Mouse (Mus musculus) neural tube, embryonic 10.5 days (tissue): ENCODE data around the gene Echs1.
"Not testable (repeated sequence)": the region's sequence is repeated elsewhere in the genome, so short reads cannot be mapped to it uniquely, and the experiment has no call there.

Experiments used
- DNase-seq: peaks from one replicate; pipeline ENCODE4 v3.0.0-alpha.2; 2017; ENCODE audit warnings: low spot score; ENCODE audit errors: extremely low spot score

The Echs1 gene

DNA sequence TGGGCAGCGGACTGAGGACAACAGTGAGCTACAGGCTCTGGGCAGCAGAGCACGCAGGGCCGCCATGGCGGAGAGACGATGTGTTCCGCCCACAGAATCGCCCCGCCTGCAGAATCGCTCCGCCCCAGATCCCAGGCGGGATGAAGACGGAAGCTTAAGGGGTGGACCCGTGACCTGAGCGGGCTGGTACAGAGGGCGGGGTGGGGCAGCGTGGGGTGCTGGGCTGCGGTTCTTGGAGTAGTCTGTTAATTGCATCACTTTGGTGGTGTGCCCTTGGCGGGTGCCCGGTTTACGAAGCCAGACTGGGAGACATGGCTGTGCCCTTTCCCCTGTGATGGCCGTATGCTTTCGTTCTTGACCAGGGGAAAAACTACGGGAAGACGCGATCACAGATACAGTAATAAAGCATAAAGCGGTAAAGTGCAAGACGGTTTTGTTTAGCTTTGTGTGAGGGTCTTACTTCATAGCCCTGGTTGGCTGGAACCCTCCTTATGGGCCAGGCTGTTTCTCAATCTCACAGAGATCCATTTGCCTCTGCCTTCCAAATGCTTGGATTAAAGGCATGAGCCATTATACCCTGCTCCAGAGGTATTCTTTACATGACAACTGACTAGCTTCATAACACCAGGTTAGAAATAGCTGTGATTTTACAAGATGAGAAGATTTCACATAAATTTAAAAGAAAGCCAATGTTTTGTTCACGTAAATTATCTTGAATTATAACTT lies at the start of gene Echs1:
Gene Echs1, minus strand, starts transcription at position 148 of the 726 bp plus-strand sequence.
- no peak for DNase-seq

DNA sequence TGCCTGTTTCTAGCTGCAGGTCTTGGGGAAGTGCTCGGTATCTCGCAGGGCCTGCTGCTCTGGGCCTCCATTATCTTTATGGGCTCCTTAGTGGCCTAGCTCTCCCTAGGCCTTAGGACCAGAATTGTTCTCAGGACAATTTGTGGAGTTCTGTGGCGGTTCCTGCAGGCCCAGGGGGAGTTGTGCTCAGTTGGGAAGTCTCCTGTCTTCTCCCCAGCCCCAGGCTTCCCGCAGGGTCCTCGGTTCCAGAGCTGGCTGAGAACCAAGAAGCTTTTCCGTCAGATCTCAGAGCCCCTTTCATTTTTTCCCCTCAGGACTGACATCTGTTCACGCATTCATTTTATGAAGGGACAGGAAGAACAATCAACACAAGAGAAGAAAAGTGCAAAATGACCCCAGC lies 48.4 kb upstream of the Echs1 start, which contains the start of gene Olfr522:
Gene Olfr522, minus strand, starts transcription at position 101 of the 400 bp plus-strand sequence.
- DNase-seq: no peak

DNA sequence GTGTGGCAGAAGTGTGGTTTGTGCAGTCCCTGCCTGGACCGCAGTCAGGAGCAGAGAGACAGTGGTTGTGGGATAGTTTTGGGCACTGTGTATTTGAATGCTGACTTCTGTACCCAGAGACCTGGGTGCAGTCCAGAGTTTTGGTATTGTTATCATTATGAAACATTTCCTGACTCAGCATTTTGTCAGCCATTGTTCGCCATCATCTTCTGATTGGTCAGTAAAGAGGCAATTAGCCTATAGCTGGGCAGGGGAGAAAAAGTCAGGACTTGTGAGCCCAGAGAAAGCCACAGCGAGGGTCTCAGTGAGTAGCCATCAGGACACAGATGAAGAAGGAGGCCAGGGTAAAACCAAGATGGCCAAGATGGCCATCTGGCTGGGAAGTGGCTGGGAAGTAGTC lies 44.1 kb upstream of the Echs1 start:
- DNase-seq: no peak

DNA sequence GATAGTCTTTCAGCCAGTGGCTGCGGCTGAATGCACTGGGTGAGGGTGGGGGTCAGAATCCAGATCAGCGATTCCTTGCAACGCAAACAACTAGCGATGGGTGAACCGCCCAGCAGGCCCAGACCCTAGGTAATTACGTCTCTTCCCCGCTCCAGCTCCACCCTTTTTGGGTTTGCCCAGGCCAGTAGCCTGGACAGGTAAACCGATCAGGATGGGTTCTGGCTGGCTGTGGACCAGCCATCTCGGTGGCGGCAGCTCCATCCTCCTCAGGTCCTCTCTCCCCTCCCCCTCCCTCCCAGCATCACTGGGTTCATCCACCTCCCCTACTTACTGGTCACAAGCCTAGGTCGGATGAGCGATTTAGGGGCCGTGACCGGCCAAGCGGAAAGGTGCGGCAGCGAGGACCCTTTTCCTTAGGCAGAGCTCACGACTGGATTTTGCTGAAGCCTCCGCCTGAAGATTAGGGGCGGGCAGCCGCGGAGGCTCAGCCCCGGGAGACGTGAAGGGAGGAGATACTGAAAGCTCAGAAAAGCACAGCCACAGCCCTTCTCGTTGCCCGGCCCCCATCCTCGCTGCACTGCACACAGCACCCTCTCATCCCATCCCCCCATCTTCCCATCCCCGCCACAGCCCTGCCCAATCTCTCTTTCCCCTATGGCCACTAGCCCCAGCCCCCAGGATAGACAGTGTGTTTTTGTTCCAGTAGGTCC lies 38.1 kb upstream of the Echs1 start, which contains the start of gene Sprn:
Gene Sprn, minus strand, starts transcription at position 660 of the 710 bp plus-strand sequence.
- peak; percentile 26 for DNase-seq

DNA sequence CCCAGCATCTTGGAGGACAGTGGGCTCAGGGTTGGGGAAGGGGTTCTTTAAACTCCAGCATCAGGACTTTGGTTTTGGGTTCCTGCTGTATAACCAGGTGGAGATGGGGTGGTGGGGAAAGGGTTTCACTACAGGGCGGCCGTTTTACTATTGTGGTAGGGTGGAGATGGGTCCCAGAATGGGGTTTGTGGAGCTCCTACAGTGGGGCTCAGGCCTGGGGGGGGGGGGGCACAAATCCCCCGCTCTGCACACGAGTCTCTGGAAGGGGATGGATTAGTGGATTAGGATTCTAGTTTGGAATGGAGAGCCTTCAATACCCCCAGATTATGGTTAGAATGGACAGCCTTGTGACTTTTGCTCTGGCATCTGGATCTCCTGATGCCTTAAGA lies 37.5 kb upstream of the Echs1 start:
- DNase-seq: no peak

DNA sequence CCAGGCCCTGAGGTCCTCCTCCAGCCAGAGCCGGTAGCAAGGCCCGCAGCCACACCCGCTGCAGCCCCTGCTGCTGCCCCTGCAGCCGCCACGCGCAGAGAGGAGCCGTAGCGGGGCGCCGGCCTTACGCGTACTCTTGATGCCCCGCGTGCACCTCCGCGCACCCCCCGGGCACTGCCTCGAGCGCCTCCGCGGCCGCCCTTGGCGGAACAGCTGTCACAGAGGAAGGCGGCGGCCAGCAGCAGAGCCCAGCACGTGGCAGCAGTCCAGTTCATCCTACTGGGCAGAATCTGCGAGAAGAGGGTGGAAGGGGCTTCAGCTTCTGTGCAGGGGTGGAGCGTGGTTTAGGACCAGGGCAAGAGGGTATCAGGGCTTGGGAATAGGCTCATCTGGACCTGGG lies 37.1 kb upstream of the Echs1 start:
- DNase-seq: peak; percentile 37

DNA sequence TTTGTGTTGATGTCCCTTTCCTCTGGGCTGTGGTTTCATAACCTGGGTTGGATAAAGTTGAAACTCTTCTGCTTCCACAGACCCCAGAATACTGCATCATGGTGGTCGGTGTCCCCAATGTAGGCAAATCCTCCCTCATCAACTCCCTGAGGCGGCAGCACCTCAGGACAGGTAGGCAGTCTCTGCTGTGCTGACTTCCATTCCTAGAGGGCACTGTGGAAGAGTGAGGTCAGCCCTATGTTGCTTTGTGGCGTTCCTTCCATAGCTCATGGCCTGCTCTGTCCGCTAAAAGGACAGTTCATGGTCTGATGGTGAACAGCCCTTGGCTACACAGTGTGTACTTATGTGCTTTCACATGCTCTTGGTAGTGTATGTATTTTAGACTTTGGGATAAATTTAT lies 28.3 kb upstream of the Echs1 start:
- no peak for DNase-seq

DNA sequence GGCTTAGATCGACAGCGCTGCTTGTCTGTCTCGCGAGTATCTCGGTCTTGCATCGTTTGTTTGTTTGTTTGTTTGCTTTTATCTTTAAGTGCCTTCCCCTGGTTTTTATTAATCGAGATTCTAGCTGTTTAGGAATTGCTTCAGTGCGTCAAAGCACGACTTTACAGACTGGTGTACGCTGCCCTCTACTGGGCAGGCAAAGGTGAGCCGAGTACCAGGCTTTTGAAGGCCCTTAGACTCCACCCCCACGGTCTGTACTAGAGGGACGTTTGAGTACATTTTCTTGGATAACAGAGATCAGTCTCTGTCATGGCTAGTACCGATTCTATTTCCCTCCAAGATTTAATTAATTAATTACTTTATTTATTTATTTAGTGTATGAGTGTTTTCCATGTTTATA lies 25.1 kb upstream of the Echs1 start:
- DNase-seq: peak; percentile 46

DNA sequence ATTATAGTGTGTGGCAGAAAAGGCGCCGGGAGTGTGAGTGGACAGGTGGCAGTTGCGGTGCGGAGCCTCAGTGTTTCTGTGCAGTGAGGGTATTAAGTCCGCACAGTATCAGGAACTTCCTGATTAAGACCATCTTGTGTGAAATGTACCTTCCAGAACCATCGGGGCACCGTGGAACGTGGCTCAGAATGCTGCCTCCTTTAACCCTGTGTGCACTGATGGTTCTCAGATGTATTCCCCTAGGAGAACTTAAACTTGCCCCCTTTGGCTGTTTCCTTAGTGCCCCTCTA lies 21.7 kb upstream of the Echs1 start:
- DNase-seq: no peak

DNA sequence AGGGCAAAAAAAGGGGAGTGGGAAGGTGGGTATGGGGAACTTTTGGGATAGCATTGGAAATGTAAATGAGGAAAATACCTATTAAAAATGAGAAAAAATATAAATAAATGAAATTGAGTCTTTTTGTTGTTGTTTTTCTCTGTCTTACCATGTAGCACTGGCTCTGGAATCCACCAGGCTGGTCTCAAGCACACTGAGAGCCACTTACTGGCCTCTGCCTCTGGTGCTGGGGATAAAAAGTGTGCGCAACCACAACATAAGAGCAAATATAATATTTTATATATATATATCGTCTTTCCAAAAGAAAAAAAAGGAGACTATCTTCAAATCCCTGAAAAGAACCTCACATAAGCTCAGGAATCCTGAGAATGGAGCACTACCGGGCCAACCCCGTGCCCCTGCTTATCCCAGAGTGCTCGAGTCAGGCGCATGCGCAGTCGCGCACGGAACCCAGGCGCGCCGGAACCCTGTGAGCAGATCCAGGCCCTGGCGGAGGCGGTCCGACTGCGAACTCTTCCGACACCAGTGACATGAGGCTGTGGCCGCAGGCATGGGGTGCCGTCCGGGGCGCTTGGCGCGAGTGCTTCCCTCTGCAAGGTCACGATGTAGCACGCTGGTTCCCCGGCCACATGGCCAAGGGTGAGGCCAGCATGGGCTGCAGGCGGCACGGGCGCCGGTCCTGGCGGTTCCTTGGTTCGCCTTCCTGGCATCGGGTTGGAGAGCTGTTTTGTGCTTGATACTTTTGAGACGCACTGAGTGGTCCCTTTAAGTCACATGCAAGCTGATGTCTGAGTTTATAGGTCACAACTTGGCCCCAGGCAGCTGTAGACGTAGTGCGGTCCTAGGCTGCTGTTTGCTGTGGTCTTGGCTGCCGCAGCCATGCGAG lies 21.1 kb upstream of the Echs1 start, which contains the start of gene Mtg1:
Gene Mtg1, plus strand, starts transcription at position 430 of the 886 bp plus-strand sequence.
- DNase-seq: peak; percentile 96

DNA sequence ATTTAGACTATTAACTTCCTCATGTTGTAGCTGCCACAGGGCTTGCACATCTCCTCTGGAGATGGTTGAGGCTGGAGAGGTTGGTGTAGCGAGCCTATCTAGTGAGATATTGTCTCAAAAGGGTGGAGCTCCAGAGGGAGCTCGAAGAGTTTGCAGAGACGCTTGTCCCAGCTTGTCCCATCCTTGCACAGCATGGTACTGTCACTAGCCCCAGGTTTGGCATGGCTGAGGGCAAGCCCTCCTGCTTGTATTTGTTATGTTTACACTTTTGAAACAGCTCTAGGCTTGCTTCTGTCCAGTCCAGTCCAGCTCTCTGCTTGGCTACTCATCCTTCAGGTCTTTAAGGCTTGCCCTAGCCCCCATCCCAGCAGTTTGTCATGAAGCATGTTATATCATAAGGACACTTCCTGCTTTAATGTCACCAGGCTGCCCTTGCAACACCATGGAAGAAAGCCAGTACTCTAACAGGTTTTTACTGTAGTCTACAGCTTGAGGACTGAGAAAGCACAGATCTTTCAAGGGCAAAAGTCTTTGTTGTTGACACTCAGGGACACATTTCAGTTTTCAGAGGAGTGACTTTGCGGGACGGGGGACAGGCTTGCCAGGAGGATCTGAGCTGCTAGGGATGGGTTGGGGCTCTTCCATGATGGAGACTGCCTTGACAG lies 19.0 kb upstream of the Echs1 start:
- no peak for DNase-seq

DNA sequence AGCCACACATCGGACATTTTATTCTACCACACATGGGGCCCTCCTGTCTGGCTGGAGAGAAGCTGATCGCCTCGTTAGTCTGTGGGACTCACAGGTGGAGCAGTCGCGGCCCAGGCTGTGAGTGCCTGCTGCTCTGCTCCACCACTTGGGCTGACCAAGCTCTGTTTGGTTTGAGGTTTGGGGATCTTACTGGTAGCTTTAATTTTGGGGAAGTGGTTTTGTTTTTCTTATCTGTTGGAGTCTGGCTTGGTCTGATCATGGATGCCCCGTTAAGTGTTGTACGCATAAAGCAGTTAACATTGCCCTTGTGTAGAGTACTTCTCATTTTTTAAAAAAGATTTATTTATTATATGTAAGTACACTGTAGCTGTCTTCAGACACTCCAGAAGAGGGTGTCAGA lies 17.8 kb upstream of the Echs1 start:
- DNase-seq: not testable (repeated sequence)

DNA sequence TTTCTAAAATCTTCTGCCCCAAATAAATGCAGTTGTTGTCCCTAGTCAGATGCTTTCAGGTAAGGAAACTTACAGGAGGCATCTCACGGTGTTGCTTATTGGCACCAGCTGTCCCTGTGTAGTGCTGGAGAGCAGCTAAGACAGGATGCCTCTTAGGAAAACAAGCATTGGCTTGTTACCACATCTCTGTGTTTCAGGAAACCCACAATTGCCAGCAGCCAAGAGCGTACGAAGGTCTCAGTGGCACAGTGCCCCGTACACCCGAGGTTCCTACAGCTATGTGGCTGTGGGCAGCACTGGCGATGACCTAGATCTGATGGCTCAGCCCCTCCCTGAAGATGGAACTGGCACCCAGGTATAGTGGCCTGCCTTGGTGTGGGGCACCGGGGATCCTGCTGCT lies 15.9 kb upstream of the Echs1 start:
- not testable (repeated sequence) for DNase-seq

DNA sequence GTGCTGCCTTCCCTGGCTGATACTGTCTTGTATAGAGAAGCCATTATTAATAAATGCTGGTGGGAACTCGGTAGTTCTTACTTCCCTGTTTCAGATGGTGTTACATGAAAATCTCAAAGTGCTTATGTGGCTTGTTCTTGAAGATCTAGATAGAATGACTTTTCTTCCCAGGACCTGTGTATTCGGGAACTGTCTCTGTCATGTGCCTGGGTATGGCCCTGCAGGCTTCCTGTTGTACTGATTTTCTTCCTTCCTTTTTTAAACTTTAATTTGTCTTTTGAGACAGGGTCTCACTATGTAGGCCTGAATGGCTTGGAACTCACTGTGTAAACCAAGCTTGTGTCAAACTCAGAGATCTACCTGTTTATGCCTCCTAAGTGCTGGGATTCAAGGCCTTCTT lies 11.6 kb upstream of the Echs1 start:
- no peak for DNase-seq

DNA sequence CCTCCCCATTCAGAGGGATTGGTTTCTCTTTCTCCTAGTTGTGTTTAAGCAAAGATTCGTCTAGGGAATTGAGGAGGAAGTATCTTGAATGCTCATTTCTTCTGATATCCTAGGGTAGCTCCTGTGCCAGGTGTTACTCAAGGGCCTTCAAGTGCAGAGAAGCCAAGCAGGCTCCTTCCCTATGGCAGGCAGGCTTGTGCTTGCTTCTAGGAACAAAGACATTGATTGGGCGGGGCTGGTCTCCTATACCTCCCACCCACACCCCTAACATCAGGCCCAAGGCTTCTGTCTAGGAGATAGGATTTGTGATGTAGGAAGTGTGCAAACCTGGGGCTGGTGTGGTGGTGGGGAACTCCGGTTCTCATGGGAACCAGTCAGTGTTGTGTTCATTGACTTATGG lies 10.7 kb upstream of the Echs1 start:
- no peak for DNase-seq

DNA sequence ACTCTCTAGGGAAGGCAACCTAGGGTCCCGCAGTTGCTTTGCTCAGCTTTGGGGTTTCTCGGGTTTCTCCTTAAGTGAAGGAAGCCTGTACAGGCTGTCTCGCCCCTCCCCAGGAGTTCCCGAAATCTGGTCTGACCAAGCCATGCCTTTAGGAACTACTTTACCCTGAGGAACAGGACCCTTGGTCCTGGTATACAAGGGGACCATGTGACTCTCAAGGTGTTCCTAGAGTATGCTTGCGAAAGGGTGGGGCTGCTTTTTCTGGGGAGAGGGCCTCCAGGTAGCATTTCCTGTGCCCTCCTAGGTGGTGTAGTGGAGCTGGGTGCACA lies 9.7 kb upstream of the Echs1 start:
- no peak for DNase-seq

DNA sequence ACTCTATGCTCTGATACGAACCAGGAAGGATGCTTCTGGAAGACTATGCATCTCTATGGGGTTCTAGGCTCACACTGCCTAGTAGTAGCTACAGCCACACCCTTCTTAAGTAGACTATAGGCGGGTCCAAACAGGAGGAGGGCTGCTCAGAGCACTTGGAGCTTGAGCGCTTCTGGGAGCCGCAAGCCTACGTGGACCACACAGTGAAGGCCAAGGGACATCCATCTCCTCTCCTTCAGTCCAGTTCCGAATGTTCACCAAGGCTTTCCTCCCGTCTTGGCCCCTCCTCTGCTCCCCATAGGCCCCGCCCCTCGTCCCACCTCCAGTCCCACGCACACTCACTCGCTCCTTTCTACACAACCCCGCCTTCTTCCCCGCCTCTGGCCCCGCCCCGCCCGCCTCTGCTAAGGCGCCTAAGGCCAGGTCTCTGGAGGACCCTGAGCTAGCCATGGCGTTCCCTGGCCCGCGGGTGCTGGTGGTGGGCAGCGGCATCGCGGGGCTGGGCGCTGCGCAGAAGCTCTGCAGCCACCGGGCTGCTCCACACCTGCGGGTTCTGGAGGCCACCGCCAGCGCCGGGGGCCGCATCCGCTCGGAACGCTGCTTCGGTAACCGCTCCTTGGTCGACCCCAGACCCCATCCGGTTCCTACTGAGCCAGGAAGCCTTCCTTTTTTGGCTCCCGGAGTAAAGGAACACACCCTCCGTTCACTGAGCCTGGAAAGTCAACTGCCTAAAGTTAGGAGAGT lies 9.2 kb upstream of the Echs1 start:
- DNase-seq: peak; percentile 93

DNA sequence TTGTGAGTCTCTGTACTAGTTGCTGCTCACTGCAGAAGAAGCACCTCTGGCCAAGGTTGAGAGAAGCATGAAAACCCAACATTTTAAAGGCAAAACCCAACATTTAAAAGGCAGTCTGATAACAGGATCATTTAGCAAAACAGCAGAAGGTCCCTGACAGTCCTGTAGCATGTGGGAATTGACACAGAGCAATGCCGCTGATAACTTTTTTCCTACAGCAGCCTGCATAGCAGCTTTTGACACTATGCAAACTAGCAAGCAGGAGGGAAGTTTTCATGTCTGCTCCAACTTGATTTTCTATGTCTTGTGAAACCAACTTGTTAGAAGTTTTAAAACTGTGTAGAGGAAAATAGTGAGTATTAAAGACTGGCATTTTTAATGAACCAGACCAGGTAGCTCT lies 8.1 kb upstream of the Echs1 start:
- DNase-seq: no peak

DNA sequence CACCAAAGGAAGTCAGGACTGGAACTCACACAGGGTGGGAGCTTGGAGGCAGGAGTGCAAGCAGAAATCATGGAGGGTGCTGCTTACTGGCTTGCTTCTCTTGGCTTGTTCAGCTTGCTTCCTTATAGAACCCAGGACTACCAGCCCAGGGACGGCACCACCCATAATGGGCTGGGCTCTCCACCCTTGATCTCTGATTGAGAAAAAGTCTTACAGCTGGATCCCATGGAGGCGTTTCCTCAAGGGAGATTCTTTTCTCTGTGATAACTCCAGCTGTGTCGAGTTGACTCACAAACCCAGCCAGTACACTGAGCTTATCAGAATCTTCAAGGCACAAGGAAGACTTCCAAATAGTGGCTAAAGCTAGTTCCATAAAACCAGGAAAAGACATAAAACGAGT lies 6.5 kb upstream of the Echs1 start:
- DNase-seq: no peak

DNA sequence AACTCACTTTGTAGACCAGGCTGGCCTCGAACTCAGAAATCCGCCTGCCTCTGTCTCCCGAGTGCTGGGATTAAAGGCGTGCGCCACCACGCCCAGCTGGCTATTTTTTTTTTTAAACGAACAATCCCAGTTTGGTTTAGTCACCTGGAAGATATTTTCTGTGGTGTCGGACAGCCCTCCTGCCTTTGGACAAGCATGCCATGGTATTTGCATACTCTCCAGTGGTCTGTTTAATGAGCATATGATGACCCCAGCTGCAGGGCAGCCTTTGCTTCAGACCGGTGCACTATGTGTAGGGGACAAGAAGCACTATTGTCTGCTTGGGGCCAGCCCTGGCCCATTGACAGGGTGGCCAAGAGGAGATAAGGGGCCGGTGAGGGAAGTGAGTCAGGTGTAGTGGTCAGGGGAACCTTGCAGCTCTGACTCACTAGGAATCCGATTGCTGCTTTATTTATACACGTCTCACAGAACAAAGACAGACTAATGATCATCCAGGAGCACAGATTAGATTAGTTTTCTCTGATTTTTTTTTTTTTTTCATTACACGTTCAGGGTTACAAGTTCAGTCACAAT lies 5.1 kb upstream of the Echs1 start:
- no peak for DNase-seq

DNA sequence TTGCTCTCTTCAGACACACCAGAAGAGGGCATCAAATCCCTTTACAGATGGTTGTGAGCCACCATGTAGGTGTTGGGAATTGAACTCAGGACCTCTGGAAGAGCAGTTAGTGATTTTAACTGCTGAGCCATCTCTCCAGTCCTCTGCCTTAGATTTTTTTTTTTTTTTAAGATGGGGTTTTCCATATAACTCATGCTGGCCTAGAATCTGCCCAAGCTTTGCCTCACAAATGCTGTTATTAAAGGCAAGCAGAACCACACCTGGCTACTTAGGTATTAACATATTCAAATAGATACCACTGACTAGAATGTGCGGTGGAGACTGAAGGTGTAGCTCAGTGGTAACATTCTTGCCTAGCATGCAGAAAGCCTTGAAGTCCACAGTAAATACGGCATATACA lies 4.2 kb upstream of the Echs1 start:
- no peak for DNase-seq
